Mouse (Mus musculus) CH12.LX (cell line): ENCODE data around the gene Ndufs4. TPM values are rescaled to one million over a fixed set of nuclear protein-coding genes. Genes with fewer than 3 reads are reported as not detected.

Experiments used
- DNase-seq: peaks from one replicate; pipeline ENCODE4 v3.0.0-alpha.2; 2013; ENCODE audit errors: extremely low read depth
- H3K27ac ChIP-seq: 2 replicates; pipeline ENCODE4 v1.5.1; 2012; ENCODE audit warnings: low read depth, mild to moderate bottlenecking, control low read depth, moderate library complexity; ENCODE audit not compliant: insufficient read depth
- H3K27me3 ChIP-seq: replicated peaks from 2 replicates; pipeline ENCODE3; 2012; ENCODE audit warnings: inconsistent platforms
- H3K36me3 ChIP-seq, 2 experiments: replicated peaks in 1 of 2; 2 replicates each; pipeline versions ENCODE3 to v1.6.1; 2012; ENCODE audit warnings: inconsistent platforms in 1 of 2, low read length in 1 of 2, mild to moderate bottlenecking in 1 of 2, mixed read lengths in 1 of 2, moderate library complexity in 1 of 2; ENCODE audit not compliant: control insufficient read depth in 1 of 2, insufficient read depth in 1 of 2
- H3K4me1 ChIP-seq, 2 experiments: 2 replicates each; pipeline ENCODE4 v1.6.1; 2012; ENCODE audit warnings: inconsistent platforms in 1 of 2, moderate library complexity in 1 of 2; ENCODE audit not compliant: insufficient read depth in 2 of 2, control insufficient read depth in 1 of 2
- H3K4me2 ChIP-seq: 2 replicates; pipeline ENCODE4 v1.6.1; 2012; ENCODE audit warnings: low read depth, mild to moderate bottlenecking, control low read depth; ENCODE audit not compliant: poor library complexity, insufficient read depth, severe bottlenecking
- H3K4me3 ChIP-seq, 3 experiments: fragments of 150-350 bp in 1 of 3; sonication (generic) in 1 of 3; replicated peaks in 1 of 3; 2 replicates each; pipeline versions ENCODE3 to v1.5.1; 2011 to 2012; ENCODE audit warnings: low read depth in 2 of 3, low read length in 2 of 3, mild to moderate bottlenecking in 2 of 3, moderate library complexity in 2 of 3, control low read depth in 1 of 3, improper control_type of control experiment in 1 of 3, inconsistent platforms in 1 of 3, mixed read lengths in 1 of 3; ENCODE audit not compliant: poor library complexity in 1 of 3
- H3K79me2 ChIP-seq: replicated peaks from 2 replicates; pipeline ENCODE4 v1.6.1; 2012; ENCODE audit warnings: mild to moderate bottlenecking, moderate library complexity; ENCODE audit not compliant: control insufficient read depth, poor library complexity, insufficient read depth, severe bottlenecking; ENCODE audit errors: extremely low read depth
- H3K9ac ChIP-seq: 2 replicates; pipeline ENCODE4 v1.6.1; 2012; ENCODE audit warnings: low read depth, mild to moderate bottlenecking, control low read depth, moderate library complexity; ENCODE audit not compliant: insufficient read depth
- H3K9me3 ChIP-seq: replicated peaks from 2 replicates; pipeline ENCODE3; 2012; ENCODE audit warnings: low read length, inconsistent platforms, mixed read lengths
- CHD1 ChIP-seq: IDR thresholded peaks from 2 replicates; pipeline ENCODE4 v1.6.1; 2012; ENCODE audit warnings: low read depth, low read length, improper control_type of control experiment, inconsistent platforms
- CHD2 ChIP-seq: IDR thresholded peaks from 2 replicates; pipeline ENCODE4 v1.6.1; 2011; ENCODE audit warnings: low read length, improper control_type of control experiment
- CTCF ChIP-seq, 2 experiments: IDR thresholded peaks in 1 of 2; conservative IDR thresholded peaks in 1 of 2; 2 replicates each; pipeline ENCODE4 v1.5.1; 2011 to 2012; ENCODE audit warnings: low read depth in 2 of 2, low read length in 2 of 2, improper control_type of control experiment in 1 of 2, inconsistent platforms in 1 of 2, mild to moderate bottlenecking in 1 of 2, moderate library complexity in 1 of 2
- ELF1 ChIP-seq: IDR thresholded peaks from 2 replicates; pipeline ENCODE4 v1.6.1; 2014; ENCODE audit warnings: low read depth, mild to moderate bottlenecking, inconsistent platforms, low read length, improper control_type of control experiment
- IRF4 ChIP-seq: IDR thresholded peaks from 2 replicates; pipeline ENCODE4 v1.6.1; 2014; ENCODE audit warnings: low read depth, mild to moderate bottlenecking, inconsistent platforms, low read length, improper control_type of control experiment
- MAX ChIP-seq: IDR thresholded peaks from 2 replicates; pipeline ENCODE4 v1.6.1; 2011; ENCODE audit warnings: low read length, improper control_type of control experiment
- MEF2A ChIP-seq: IDR thresholded peaks from 2 replicates; pipeline ENCODE4 v1.6.1; 2014; ENCODE audit warnings: low read depth, mild to moderate bottlenecking, inconsistent platforms, low read length, improper control_type of control experiment, borderline replicate concordance
- MYC ChIP-seq: IDR thresholded peaks from 2 replicates; pipeline ENCODE4 v1.6.1; 2011; ENCODE audit warnings: low read depth, mild to moderate bottlenecking, improper control_type of control experiment, low read length
- NELFE ChIP-seq: IDR thresholded peaks from 2 replicates; pipeline ENCODE4 v1.6.1; 2011; ENCODE audit warnings: low read depth, low read length, improper control_type of control experiment
- POLR2AphosphoS2 ChIP-seq: IDR thresholded peaks from 2 replicates; pipeline ENCODE4 v1.6.1; 2011; ENCODE audit warnings: low read depth, low read length, improper control_type of control experiment
- RCOR1 ChIP-seq: conservative IDR thresholded peaks from 2 replicates; pipeline ENCODE4 v1.6.1; 2012; ENCODE audit warnings: low read depth, mild to moderate bottlenecking, inconsistent platforms, low read length, improper control_type of control experiment
- TBP ChIP-seq: conservative IDR thresholded peaks from 2 replicates; pipeline ENCODE4 v1.6.1; 2011; ENCODE audit warnings: low read depth, low read length, improper control_type of control experiment
- TCF12 ChIP-seq: IDR thresholded peaks from 2 replicates; pipeline ENCODE4 v1.6.1; 2014; ENCODE audit warnings: low read depth, mild to moderate bottlenecking, inconsistent platforms, low read length, improper control_type of control experiment
- USF1 ChIP-seq: IDR thresholded peaks from 2 replicates; pipeline ENCODE4 v1.6.1; 2014; ENCODE audit warnings: low read depth, mild to moderate bottlenecking, inconsistent platforms, low read length, improper control_type of control experiment
- USF2 ChIP-seq: conservative IDR thresholded peaks from 2 replicates; pipeline ENCODE4 v1.6.1; 2011; ENCODE audit warnings: low read depth, low read length, improper control_type of control experiment
- ZC3H11A ChIP-seq: IDR thresholded peaks from 2 replicates; pipeline ENCODE4 v1.6.1; 2012; ENCODE audit warnings: low read depth, mild to moderate bottlenecking, inconsistent platforms, low read length, improper control_type of control experiment
- ZNF384 ChIP-seq: IDR thresholded peaks from 2 replicates; pipeline ENCODE4 v1.6.1; 2012; ENCODE audit warnings: low read depth, low read length, improper control_type of control experiment, inconsistent platforms
- dilution Hi-C: fragments of 300-500 bp; cut with MboI; formaldehyde crosslinking; loops from 2 replicates; pipeline ENCODE4 v1.14.3; 2020; ENCODE audit warnings: low sequenced_read_pairs; ENCODE audit not compliant: extremely low pct_unique_long_range_greater_than_20kb, extremely low pct_ligation_motif_present
- in situ Hi-C: fragments of 300-500 bp; cut with MboI; formaldehyde crosslinking; loops from 3 replicates; pipeline ENCODE4 v1.14.3; 2019; ENCODE audit warnings: low sequenced_read_pairs, low pct_ligation_motif_present, low pct_unique_long_range_greater_than_20kb, mixed read lengths
- polyA plus RNA-seq: library from polyadenylated mRNA; unstranded; fragments of >175 nt; gene quantifications from 2 replicates; pipeline ENCODE4 v1.2.1, GENCODE M21; 2012; ENCODE audit warnings: low read depth; ENCODE audit not compliant: insufficient read length
- total RNA-seq, 2 experiments: library from RNA; depleted of rRNA; stranded (reverse); fragments of 300-350 nt in 1 of 2; fragments of >200 nt in 1 of 2; gene quantifications; 2 replicates each; pipeline ENCODE4 v1.2.3; 2012 to 2014

The Ndufs4 gene
- total and polyA plus RNA-seq, 3 experiments, result 108 to 218 (median 120) TPM

- in situ Hi-C loops (no loop called here), dilution Hi-C loops (no loop called here)
- TF ChIP-seq TBP (no peak), RCOR1 (no peak)
- H3K9me3 ChIP-seq, result no peaks in the 10 kb centered on the region
- H3K36me3 ChIP-seq, result no peaks in the 10 kb centered on the region
- no peak overlapping the region for H3K4me2 ChIP-seq
- H3K27me3 ChIP-seq, result no peaks in the 10 kb centered on the region
- DNase-seq, result no peak
- H3K27ac ChIP-seq, result no peak overlapping the region
- H3K4me1 ChIP-seq, result peaks cover 2 to 4% of the 10 kb centered on the region in 2 experiments; a peak in 3 of 4 replicates
- H3K79me2 ChIP-seq, result no peaks in the 10 kb centered on the region
- H3K4me3 ChIP-seq, result no peak overlapping the region
- no peak overlapping the region for H3K9ac ChIP-seq
Measured at GRCm38 (mm10) chr13:114406866-114407265, 18.8 kb upstream of the Ndufs4 start.

DNA sequence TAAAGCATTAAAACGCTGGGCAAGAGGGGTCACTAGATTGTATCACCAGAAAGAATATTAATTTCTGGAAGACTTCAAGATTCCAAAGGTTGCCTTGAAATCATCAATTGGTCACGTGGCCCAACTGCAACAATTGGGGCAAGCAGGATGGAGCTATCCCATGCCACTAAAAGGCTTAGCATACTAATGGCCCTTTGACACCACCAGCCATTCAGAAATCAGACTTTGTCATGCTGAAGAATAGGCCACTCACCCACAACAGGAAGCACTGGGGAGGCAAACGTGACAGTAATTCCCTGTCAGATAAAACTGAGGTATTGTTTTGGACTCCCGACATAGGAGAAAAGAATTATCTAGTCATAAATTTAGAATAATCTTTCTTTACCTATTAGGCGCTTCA, 18.4 kb upstream of the Ndufs4 start:
- H3K4me2 ChIP-seq, result no peak overlapping the region
- H3K9ac ChIP-seq, result no peak overlapping the region
- H3K4me3 ChIP-seq, result no peak overlapping the region
- peaks cover 2 to 4% of the 10 kb centered on the region in 2 experiments; a peak in 3 of 4 replicates for H3K4me1 ChIP-seq
- H3K36me3 ChIP-seq, result no peaks in the 10 kb centered on the region
- no peaks in the 10 kb centered on the region for H3K79me2 ChIP-seq
- no peaks in the 10 kb centered on the region for H3K27me3 ChIP-seq
- TF ChIP-seq USF1 (no peak), ELF1 (no peak), TCF12 (no peak), CHD1 (no peak), MEF2A (no peak), MYC (no peak), USF2 (no peak), POLR2AphosphoS2 (no peak), CHD2 (no peak), IRF4 (no peak), TBP (no peak), CTCF (conservative IDR thresholded peaks at IDR 0.05 in 1 of 2, IDR thresholded peaks at IDR 0.05 in 1 of 2; ENCODE audit: low read depth in 2 of 2, low read length in 2 of 2) (no peak), NELFE (no peak), ZNF384 (no peak), ZC3H11A (no peak), MAX (no peak)
- in situ Hi-C loops (no loop called here), dilution Hi-C loops (no loop called here)
- no peaks in the 10 kb centered on the region for H3K9me3 ChIP-seq
- no peak for DNase-seq
- no peak overlapping the region for H3K27ac ChIP-seq
